Mouse (Mus musculus) colon, adult 2 months (tissue): ENCODE data around the gene Adprhl1. TPM values are rescaled to one million over a fixed set of nuclear protein-coding genes. Genes with fewer than 3 reads are reported as not detected.

Source experiments
- polyA plus RNA-seq: library from polyadenylated mRNA; depleted of rRNA; stranded (reverse); fragments of >200 nt; gene quantifications from 2 replicates; pipeline ENCODE4 v1.2.3, GENCODE M21; 2012; rRNA removed

The Adprhl1 gene
- polyA plus RNA-seq = 0.13 TPM in 1 of 2 replicates, not detected in the other

DNA sequence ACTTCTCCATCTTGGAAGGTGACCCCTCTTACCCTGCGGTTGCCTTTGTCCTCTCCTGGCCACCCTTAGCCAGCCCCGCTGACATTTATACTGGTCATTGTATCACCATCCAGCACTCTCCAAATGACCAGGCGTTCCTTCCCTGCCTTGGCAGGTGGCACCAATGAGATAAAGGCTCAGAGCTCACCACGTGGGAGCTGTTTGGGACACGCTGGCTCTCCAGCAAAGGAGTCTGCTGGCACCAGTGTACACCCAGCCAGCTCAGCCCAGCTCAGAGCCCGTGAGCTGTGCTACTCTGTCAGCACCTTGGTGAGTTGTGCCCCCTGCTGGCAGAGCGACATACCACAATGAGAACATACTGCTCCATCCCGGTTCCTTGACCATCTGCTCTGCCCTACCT, at the start of gene Adprhl1:
Adprhl1 (minus strand) TSS at position 144 of the 400 bp plus-strand sequence.

DNA sequence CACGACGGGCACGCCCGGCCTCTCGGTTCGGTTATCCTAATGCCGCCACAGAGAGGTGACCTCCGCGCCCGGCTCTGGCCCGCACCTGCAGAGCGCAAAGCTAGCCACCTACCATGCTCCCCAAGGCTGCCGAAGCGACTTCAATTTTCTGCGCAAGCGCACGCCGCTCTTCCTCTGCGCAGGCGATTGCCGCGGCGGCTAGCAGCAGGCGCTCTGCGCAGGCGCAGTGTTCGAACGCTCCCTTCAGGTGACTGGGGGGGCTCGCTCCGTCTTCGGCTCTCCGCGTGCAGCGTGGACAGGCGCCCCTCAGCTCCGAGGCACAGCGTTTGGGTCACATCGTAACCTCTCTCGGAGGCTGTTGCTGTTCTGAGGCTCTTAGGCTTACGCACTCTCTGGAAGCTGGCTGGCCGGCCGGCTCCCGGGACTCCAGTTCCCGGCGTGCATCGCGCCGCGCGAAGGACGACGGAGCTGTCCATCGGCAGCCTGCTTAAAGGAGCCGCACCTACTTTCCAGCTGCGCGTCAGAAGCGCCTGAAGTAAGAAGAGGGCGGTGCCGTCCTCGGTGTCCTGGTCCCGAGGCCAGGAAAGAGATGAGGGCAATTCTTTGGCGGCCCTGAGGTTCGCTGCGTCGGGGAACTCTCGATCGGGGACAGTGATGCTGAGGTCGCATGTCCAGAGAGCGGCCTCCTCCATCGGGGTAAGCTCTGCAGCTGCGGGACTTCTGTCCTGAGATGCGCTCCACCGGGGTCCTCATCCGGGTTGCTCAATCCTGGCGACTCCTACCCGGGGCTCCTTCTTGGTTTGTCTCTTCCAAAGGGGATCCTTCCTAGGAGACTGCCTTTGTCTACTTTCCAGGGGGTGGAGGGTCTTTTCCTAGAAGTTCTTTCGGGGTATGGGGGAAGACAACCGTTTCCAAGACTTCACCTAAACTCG, 34.0 kb upstream of the Adprhl1 start, which contains the start of the genes Dcun1d2 and Tmco3:
Dcun1d2 (minus strand) TSS at position 440 of the 932 bp plus-strand sequence.
Tmco3 (plus strand) TSS at position 499 of the 932 bp plus-strand sequence.

DNA sequence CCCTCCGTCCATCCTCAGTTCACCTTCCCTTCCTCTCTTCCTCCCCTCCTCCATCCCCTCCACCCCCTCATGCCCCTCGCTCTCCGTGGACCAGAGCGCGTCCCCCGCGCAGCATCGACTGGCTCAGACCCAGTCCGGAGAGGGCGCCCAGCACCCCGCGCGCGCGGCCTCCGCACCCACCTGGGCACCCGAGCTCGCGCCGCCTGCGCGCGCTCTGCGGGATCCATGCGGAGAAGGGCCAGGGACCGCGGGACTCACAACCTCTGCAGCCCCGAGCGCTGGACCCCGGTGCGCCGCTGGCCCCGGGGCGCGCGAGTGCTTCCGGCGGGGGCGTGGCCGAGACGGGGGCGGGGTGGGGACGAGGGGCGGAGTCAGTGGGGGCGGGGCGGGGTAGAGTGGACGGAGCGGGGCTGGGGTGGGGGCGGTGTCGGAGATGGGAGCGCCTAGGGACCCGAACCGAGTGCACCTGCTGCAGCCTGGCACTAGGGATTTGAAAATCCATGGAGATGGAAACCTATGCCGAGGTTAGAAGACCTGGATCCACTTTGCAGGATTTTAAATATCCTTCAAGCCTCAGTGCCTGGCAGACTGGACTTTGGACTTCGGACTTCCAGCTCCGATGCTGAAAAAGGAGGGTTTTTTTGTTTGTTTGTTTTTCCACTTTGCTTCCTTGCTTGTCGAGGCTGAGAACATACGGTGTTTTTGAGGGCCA, 53.5 kb downstream of the Adprhl1 start, which contains the start of gene Grtp1:
Grtp1 (minus strand) TSS at position 320 of the 712 bp plus-strand sequence.

Other genes starting within 250 kb of the Adprhl1 start
- 0.09 and 0.28 TPM in 2 replicates for gene F7, start 228.1 kb downstream of the Adprhl1 start, polyA plus RNA-seq
- 0.19 and 0.27 TPM in 2 replicates for gene F10, start 216.9 kb downstream of the Adprhl1 start, polyA plus RNA-seq
- 0.19 and 0.78 TPM in 2 replicates for gene Proz, start 193.2 kb downstream of the Adprhl1 start, polyA plus RNA-seq
- gene Pcid2, start 148.7 kb downstream of the Adprhl1 start, polyA plus RNA-seq = 14.9 and 16.1 TPM in 2 replicates
- gene Cul4a, start 148.5 kb downstream of the Adprhl1 start, polyA plus RNA-seq = 35.2 and 38.4 TPM in 2 replicates
- gene Lamp1, start 95.0 kb downstream of the Adprhl1 start, polyA plus RNA-seq = 593 and 658 TPM in 2 replicates
- 86.4 and 100 TPM in 2 replicates for gene Grtp1, start 53.5 kb downstream of the Adprhl1 start, polyA plus RNA-seq
- gene Dcun1d2, start 34.0 kb upstream of the Adprhl1 start, polyA plus RNA-seq = 20.0 and 22.7 TPM in 2 replicates
- gene Tmco3, start 34.0 kb upstream of the Adprhl1 start, polyA plus RNA-seq = 120 TPM in 2 replicates
- 29.9 and 30.5 TPM in 2 replicates for gene Tfdp1, start 84.6 kb upstream of the Adprhl1 start, polyA plus RNA-seq
- not detected in 2 replicates for gene Atp4b, start 142.7 kb upstream of the Adprhl1 start, polyA plus RNA-seq
- gene Grk1, start 150.9 kb upstream of the Adprhl1 start, polyA plus RNA-seq = not detected in 2 replicates
- gene Tmem255b, start 181.0 kb upstream of the Adprhl1 start, polyA plus RNA-seq = 9.0 and 14.6 TPM in 2 replicates
- gene Gas6, start 240.3 kb upstream of the Adprhl1 start, polyA plus RNA-seq = 343 and 357 TPM in 2 replicates